Comparison of ENCODE assay signal across 29 mouse cellular contexts in genomic region chr16:9208602-9209001, GRCm38 (mm10).
"Had no signal": no experiment of that assay in that cellular context is flagged by ENCODE, and none has a peak within 500 bp of the region (broad histone marks: within the 10 kb centered on the region; RNA-seq: fewer than 3 reads in every experiment).

No protein-coding gene starts in this region.

- H3K4me3 ChIP-seq: embryonic facial prominence, embryonic 10.5 days; embryonic facial prominence, embryonic 12.5 days; embryonic facial prominence, embryonic 13.5 days; embryonic facial prominence, embryonic 15.5 days; erythroblast, embryonic 14.5 days; forebrain, embryonic 10.5 days; forebrain, embryonic 12.5 days; forebrain, embryonic 13.5 days; forebrain, embryonic 15.5 days; gastrocnemius, adult 2 months; heart, adult 2 months had no signal

- ATAC-seq: forebrain, embryonic 13.5 days; forebrain, embryonic 14.5 days; forebrain, embryonic 15.5 days; forebrain, embryonic 16.5 days; forebrain, postnatal 0 days had no signal

- H3K27ac ChIP-seq: embryonic facial prominence, embryonic 10.5 days; embryonic facial prominence, embryonic 12.5 days; embryonic facial prominence, embryonic 13.5 days; embryonic facial prominence, embryonic 15.5 days; forebrain, embryonic 10.5 days; forebrain, embryonic 12.5 days; forebrain, embryonic 13.5 days; forebrain, embryonic 15.5 days; gastrocnemius, adult 2 months; heart, adult 2 months had no signal

- DNase-seq: cerebellum, adult 2 months; cerebellum, adult 8-10 months; cerebellum, adult 9-10 months; cerebellum, adult 9-11 months; cerebellum, postnatal 10 days; cerebellum, postnatal 14 days; cerebellum, postnatal 25 days; cerebellum, postnatal 36 days; embryo, embryonic 11 days; forebrain, postnatal 0 days; gastrocnemius, adult 2 months; gastrocnemius, postnatal 10 days; gastrocnemius, postnatal 14 days; gastrocnemius, postnatal 25 days; gastrocnemius, postnatal 36 days; heart, adult 11 months; heart, adult 18-20 months; heart, adult 2 months had no signal
